Mouse (Mus musculus): ENCODE results near the gene Tmem131l. TPM values are rescaled to one million over a fixed set of nuclear protein-coding genes. Genes with fewer than 3 reads are reported as not detected.

Tmem131l gene
- polyA plus RNA-seq, 1 experiment from 2014 or later: 9.6 TPM

DNA sequence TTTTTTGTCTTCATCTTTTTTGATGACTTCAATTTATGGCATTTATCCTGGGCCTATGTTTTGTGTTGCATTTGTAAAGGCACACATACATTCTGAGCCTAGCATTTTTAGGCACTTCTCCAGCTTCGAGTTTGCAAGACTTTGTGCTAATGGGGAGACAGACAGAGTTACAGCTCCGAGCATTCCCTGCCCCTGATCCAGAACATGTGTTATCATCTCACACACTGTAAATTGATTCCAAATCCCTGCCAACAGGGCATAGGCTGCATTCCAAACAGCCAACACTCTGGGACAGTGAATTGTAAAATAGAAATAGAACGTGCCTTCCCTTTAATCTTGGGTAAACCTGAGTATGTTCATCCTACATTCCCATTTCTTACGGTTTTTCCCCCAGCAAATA is 19.7 kb upstream of the Tmem131l start:
- H3K36me3 ChIP-seq (ENCODE audit: control insufficient read depth, insufficient read depth): no peaks in the 10 kb centered on the region
- no peak for TF ChIP-seq CTCF (IDR thresholded peaks at IDR 0.05; ENCODE audit: low read depth)
- H3K9ac ChIP-seq (ENCODE audit: low read depth, low read length): no peak overlapping the region
- H3K4me2 ChIP-seq (replicated peaks; ENCODE audit: low read depth): no peak overlapping the region
- no peak overlapping the region for H3K27ac ChIP-seq (ENCODE audit: low read depth, low read length)
- H3K9me3 ChIP-seq (ENCODE audit: control insufficient read depth): no peaks in the 10 kb centered on the region
- H3K4me1 ChIP-seq (replicated peaks; ENCODE audit: control insufficient read depth, insufficient read depth, low read length): no peaks in the 10 kb centered on the region
- no peak overlapping the region for H3K4me3 ChIP-seq (ENCODE audit: low read depth, low read length)
- WGBS: 51% methylated on average over 4 of the region's 4 CpGs
- no peak for ATAC-seq
- no peaks in the 10 kb centered on the region for H3K27me3 ChIP-seq (replicated peaks; ENCODE audit: control insufficient read depth, insufficient read depth, low read length)

DNA sequence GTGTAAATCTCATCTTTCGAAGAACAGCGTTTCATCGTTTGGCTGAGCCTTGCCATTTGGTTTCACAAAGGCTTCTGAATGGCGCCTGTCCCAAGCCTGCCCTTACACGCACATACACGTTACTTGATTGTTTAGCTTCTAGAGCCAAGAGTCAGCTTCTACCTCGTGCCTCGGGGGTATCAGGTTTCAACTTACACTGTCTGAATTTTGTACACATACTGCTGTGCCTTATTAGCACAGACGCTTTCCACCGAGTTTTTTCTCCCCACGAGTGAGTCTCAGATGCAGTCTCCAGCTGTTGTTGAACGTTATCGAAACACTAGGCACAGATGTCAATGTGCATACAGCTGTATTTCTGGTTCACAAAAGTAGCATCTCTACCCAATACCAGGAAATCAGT is 19.3 kb upstream of the Tmem131l start:
- Histone ChIP-seq H3K27me3 (replicated peaks; ENCODE audit: control insufficient read depth, insufficient read depth, low read length) (no peaks in the 10 kb centered on the region), H3K9ac (ENCODE audit: low read depth, low read length) (no peak overlapping the region), H3K36me3 (ENCODE audit: control insufficient read depth, insufficient read depth) (no peaks in the 10 kb centered on the region), H3K4me2 (replicated peaks; ENCODE audit: low read depth) (no peak overlapping the region), H3K4me1 (replicated peaks; ENCODE audit: control insufficient read depth, insufficient read depth, low read length) (no peaks in the 10 kb centered on the region), H3K4me3 (ENCODE audit: low read depth, low read length) (no peak overlapping the region), H3K9me3 (ENCODE audit: control insufficient read depth) (no peaks in the 10 kb centered on the region), H3K27ac (ENCODE audit: low read depth, low read length) (no peak overlapping the region)
- WGBS: 57% methylated on average over 13 of the region's 13 CpGs
- ATAC-seq: no peak
- no peak for TF ChIP-seq CTCF (IDR thresholded peaks at IDR 0.05; ENCODE audit: low read depth)

- no peak overlapping the region for H3K4me3 ChIP-seq (ENCODE audit: low read depth, low read length)
- H3K4me1 ChIP-seq (replicated peaks; ENCODE audit: control insufficient read depth, insufficient read depth, low read length): no peaks in the 10 kb centered on the region
- H3K36me3 ChIP-seq (ENCODE audit: control insufficient read depth, insufficient read depth): no peaks in the 10 kb centered on the region
- 21% methylated on average over 9 of the region's 9 CpGs for WGBS
- no peak overlapping the region for H3K27ac ChIP-seq (ENCODE audit: low read depth, low read length)
- H3K9ac ChIP-seq (ENCODE audit: low read depth, low read length): no peak overlapping the region
- no peaks in the 10 kb centered on the region for H3K27me3 ChIP-seq (replicated peaks; ENCODE audit: control insufficient read depth, insufficient read depth, low read length)
- H3K9me3 ChIP-seq (ENCODE audit: control insufficient read depth): no peaks in the 10 kb centered on the region
- peak; percentile 68 for TF ChIP-seq CTCF (IDR thresholded peaks at IDR 0.05; ENCODE audit: low read depth)
- ATAC-seq: no peak
- peak overlapping the region; percentile 13; the same call in 1 of the 2 replicates for H3K4me2 ChIP-seq (replicated peaks; ENCODE audit: low read depth)
These were observed 8.8 kb upstream of the Tmem131l start for GRCm38 (mm10) chr3:84048729-84049175.

DNA sequence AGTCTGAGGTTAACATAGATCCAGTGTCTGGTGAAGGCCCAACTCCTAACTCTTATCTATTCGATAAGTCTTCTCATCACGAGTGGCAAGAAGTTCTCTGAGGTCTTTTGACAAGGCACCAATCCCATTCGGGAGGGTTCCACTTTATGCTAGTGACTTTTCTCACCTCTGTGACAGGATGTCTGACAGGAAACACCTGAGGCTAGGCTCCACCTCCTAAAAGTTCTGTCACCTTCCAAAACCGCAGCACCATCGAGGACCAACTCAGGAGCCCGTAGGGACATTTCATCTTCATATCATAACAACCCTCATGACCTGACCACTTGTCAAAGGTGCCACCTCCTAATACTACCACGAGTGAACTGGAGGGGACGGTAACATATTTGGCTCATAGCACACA is 6.2 kb upstream of the Tmem131l start:
- Histone ChIP-seq H3K27me3 (replicated peaks; ENCODE audit: control insufficient read depth, insufficient read depth, low read length) (no peaks in the 10 kb centered on the region), H3K27ac (ENCODE audit: low read depth, low read length) (no peak overlapping the region), H3K4me1 (replicated peaks; ENCODE audit: control insufficient read depth, insufficient read depth, low read length) (no peaks in the 10 kb centered on the region), H3K4me3 (ENCODE audit: low read depth, low read length) (no peak overlapping the region), H3K9me3 (ENCODE audit: control insufficient read depth) (no peaks in the 10 kb centered on the region), H3K36me3 (ENCODE audit: control insufficient read depth, insufficient read depth) (no peaks in the 10 kb centered on the region), H3K9ac (ENCODE audit: low read depth, low read length) (no peak overlapping the region), H3K4me2 (replicated peaks; ENCODE audit: low read depth) (no peak overlapping the region)
- no peak for TF ChIP-seq CTCF (IDR thresholded peaks at IDR 0.05; ENCODE audit: low read depth)
- 87% methylated on average over 8 of the region's 8 CpGs for WGBS
- ATAC-seq: no peak

DNA sequence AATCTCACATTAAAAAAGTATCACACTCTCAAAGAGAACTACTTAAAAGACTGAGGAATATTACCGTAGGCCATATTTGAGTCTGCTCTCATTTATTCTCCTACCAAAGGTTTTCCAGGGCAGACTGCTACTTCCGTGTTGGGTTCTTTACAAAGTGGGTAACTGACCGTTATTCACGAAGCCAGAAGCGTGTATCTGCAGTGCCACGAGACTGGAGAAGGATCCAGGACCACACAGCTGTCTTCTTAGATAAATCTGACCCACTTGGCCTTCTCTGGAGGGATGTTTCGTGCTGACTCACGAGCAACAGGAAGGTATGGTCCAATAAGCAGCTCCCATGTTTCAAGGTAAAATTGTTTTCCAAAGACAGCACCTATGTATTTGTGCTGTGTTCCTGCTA is 1.8 kb upstream of the Tmem131l start:
- 0 out of 2 replicates have a peak, but pooled peaks cover 4% of the 10 kb centered on the region for H3K4me1 ChIP-seq (replicated peaks; ENCODE audit: control insufficient read depth, insufficient read depth, low read length)
- ATAC-seq: no peak
- 88% methylated on average over 8 of the region's 8 CpGs for WGBS
- no peaks in the 10 kb centered on the region for H3K36me3 ChIP-seq (ENCODE audit: control insufficient read depth, insufficient read depth)
- H3K27me3 ChIP-seq (replicated peaks; ENCODE audit: control insufficient read depth, insufficient read depth, low read length): no peaks in the 10 kb centered on the region
- H3K9ac ChIP-seq (ENCODE audit: low read depth, low read length): no peak overlapping the region
- H3K9me3 ChIP-seq (ENCODE audit: control insufficient read depth): no peaks in the 10 kb centered on the region
- no peak for TF ChIP-seq CTCF (IDR thresholded peaks at IDR 0.05; ENCODE audit: low read depth)
- no peak overlapping the region for H3K4me2 ChIP-seq (replicated peaks; ENCODE audit: low read depth)
- no peak overlapping the region for H3K4me3 ChIP-seq (ENCODE audit: low read depth, low read length)
- H3K27ac ChIP-seq (ENCODE audit: low read depth, low read length): no peak overlapping the region

GRCm38 (mm10) chr3:84040476-84041082 is 604 bp upstream of the Tmem131l start:
- peak; percentile 39 for TF ChIP-seq CTCF (IDR thresholded peaks at IDR 0.05; ENCODE audit: low read depth)
- Histone ChIP-seq H3K27me3 (replicated peaks; ENCODE audit: control insufficient read depth, insufficient read depth, low read length) (no peaks in the 10 kb centered on the region), H3K4me2 (replicated peaks; ENCODE audit: low read depth) (peak overlapping the region; percentile 99), H3K4me3 (ENCODE audit: low read depth, low read length) (peak overlapping the region; percentile 76), H3K4me1 (replicated peaks; ENCODE audit: control insufficient read depth, insufficient read depth, low read length) (0 out of 2 replicates have a peak, but pooled peaks cover 4% of the 10 kb centered on the region), H3K36me3 (ENCODE audit: control insufficient read depth, insufficient read depth) (no peaks in the 10 kb centered on the region), H3K27ac (ENCODE audit: low read depth, low read length) (peak overlapping the region; percentile 81), H3K9ac (ENCODE audit: low read depth, low read length) (peak overlapping the region; percentile 50), H3K9me3 (ENCODE audit: control insufficient read depth) (no peaks in the 10 kb centered on the region)
- WGBS: 1% methylated on average over 23 of the region's 23 CpGs
- peak; percentile 42 for ATAC-seq

Data from intestine, postnatal 0 days (tissue).